Mouse (Mus musculus) olfactory bulb, adult 2 months (tissue): Measurements from ENCODE around the gene Fam240a.

ENCODE experiments used
- CTCF ChIP-seq: fragments of 200-500 bp; IDR thresholded peaks from 2 replicates; pipeline ENCODE4 v1.5.1; 2012; ENCODE audit warnings: low read depth, mild to moderate bottlenecking, low read length, moderate library complexity; ENCODE audit not compliant: insufficient read depth
- POLR2A ChIP-seq: fragments of 200-500 bp; IDR thresholded peaks from 2 replicates; pipeline ENCODE4 v1.6.1; 2012; ENCODE audit warnings: mild to moderate bottlenecking, low read depth, low read length, moderate library complexity; ENCODE audit not compliant: insufficient read depth

GRCm38 (mm10) chr9:110965910-110966231 lies 49.2 kb upstream of the Fam240a start:
- TF ChIP-seq CTCF (no peak), POLR2A (no peak)
